Mouse (Mus musculus): ENCODE data around the gene Arhgap31.

GRCm38 (mm10) chr16:38596651-38597050, 116.4 kb downstream of the Arhgap31 start:
- TF ChIP-seq CTCF (IDR thresholded peaks at IDR 0.05; ENCODE audit: low read depth), result no peak
- no peak for TF ChIP-seq EP300 (IDR thresholded peaks at IDR 0.05; ENCODE audit: low read depth)
